Mouse (Mus musculus) neural tube, embryonic 10.5 days (tissue): Measurements from ENCODE around the gene Scaf1.

Experiments
- DNase-seq: peaks from one replicate; pipeline ENCODE4 v3.0.0-alpha.2; 2017; ENCODE audit warnings: low spot score; ENCODE audit errors: extremely low spot score

Scaf1 gene

DNA sequence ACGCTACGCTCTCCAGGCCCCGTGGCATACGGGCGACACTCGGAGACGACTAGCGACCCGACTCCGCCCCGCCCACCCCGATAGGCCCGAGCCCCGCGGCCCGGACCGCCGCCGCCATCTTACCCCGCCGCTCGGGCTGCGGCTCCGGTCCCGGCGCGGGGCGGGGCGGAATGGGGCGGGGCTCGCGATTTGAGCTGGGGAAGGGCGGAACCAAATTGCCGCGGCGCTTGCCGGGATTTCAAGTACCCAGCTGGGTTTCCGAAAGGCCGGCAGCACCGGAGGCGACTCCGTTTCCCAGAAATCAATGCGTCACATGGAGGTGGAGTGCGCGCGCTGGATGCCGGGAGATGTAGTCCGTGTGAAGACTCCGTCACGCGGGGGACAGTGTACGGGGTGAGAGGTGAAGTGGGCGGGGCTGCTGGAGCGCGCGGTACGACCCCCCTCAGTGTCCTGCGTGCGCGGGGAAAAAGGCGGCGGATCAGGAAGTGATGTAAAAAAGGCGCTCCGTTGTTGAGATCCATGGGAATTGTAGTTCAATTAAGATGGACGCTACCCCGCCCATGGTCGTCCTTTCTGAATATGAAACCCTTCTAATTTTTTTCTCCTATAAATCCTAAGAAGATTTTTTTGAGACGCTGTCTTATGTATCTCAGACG is at the start of gene Scaf1:
Gene Scaf1, minus strand, starts transcription at position 407 of the 656 bp plus-strand sequence.
- DNase-seq: peak; percentile 99

DNA sequence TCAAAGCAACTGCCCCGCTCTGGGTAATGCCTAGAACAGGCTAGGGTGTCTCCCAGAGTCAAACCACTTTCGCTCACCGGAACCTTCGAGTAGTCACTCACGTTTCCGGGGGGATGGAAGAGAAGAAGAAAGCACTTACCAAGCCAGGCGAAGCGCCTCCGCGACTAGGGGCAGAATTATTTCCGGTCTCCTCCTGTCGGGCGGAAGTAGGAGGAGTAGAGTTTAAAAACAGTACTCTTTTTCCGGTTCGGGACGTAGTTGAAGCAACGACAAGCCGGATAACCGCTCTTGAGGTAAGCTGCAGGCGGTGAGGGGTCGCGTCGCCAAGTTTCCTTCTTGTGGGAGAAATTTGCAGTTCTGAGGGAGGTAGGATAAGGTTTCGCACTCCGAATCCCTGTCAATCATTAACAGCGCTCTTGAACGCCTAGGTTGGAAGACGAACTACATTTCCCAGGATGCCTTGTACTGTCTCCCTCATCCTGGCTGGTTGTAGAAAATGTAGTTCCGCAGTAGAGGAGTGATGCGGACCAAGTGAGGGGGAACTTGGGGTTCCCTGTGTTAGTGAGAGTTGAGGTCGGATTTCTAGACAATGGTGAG is 46.2 kb upstream of the Scaf1 start, which contains the start of the genes Nosip and Prrg2:
Gene Nosip, plus strand, starts transcription at position 191 of the 597 bp plus-strand sequence.
Gene Prrg2, minus strand, starts transcription at position 439 of the 597 bp plus-strand sequence.
- DNase-seq: peak; percentile 97

DNA sequence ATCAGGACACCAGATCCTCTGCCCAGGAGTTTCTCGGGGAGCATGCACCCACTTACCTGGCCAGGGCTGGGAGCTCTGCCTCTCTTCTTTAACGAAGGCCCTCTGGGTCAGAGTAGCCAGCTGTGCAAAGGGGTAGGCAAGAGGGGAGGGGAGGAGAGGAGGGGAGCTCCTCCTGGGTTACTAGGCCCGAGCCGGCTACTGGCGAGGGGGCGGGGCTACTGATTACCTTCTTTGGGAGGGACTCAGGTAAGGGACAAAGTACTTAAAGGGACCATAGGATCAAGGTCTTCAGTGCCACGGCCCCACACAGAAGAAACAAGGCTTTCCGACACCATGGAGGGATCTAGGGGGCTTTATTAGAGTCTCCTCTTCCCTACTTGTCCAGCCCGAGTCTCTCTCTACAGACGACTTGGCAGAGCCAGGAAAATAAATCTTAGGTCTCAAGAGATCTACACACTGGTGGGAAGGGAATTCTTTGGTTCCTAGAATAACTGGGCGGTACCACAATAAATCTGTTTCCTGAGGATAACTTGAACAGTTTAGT is 45.4 kb upstream of the Scaf1 start:
- no peak for DNase-seq

DNA sequence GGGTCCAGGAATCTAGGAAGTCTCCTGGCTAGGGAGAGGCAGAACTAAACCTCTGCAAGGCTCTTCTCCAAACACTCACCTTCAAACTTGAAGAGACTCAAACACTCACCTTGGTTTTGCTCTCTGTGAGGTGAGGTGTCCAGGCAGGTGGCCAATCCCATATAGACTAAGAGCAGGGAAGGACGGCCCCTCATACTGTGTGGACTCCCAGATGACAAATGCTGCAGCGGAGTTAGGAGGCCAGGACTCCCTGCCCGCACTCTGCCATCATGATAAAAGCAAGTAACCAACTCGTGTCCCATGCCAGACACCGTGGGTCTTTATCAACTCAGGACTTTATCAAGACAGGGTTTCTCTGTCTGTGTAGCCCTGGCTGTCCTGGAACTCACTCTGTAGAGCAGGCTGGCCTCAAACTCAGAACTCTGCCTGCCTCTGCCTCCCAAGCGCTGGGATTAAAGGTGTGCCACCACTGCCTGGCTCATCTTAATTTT is 44.5 kb upstream of the Scaf1 start:
- no peak for DNase-seq

DNA sequence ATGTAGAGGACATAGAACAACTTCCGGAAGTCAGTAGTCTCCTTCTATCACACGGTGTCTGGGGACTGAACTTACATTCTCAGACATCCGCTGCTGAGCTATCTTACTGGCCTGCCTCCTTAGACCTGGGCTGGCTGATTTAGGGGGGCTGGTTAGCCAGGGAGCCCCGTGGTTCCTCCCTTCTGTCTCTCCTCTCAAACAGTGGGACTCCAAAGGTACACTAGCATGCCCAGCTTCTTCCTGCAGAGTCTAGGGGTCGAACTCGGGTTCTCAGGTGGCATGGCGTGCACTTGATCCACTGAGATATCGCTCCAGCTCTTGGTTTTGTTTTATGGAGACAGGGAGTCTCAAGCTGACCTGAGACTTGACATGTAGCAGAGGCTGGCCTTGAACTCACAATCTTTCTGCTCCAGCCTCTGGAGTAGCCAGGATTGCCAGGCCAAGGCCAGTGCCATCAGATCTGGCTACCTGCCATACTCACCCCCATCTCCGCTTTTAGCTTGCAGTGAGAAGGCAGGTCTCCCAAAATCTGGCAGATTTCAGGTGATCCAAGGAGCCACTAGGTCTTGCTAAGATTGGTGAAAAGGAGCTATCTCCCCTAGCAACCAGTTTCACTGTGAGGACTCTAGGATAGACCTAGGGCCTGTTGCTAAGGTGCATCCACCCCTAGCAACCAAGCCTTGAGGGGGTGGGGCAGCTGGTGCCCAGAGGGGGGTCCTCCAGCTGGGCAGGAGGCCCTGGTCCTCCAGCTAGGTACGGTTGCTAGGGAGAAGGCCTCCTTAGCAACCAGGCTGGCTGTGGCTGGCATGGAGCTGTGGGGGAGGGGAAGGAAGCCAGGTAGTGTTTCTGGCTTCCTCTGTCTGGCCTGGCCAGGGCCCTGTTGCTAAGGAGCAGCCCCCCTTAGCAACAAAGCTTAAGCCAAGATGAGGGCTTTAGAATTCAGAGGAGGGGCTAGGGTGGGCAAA is 42.7 kb upstream of the Scaf1 start:
- DNase-seq: no peak

DNA sequence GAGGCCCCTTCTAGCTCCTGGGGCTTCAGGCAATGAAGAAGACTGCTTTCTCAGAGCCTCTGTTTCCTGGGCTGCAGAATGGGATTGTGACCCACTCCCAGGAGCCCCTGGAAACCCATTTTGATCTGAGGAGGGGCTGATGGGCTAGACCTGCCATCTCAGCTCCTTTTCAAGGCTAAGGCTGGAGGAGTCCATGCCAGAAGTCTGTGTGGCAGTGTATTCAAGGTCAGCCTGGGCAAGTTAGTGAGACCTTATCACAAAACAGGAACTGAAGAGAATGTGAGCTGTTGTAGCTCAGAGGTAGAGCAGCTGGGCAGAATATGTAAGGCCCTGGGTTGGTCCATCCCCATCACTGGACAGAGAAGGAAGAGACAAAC is 40.8 kb upstream of the Scaf1 start:
- DNase-seq: no peak

DNA sequence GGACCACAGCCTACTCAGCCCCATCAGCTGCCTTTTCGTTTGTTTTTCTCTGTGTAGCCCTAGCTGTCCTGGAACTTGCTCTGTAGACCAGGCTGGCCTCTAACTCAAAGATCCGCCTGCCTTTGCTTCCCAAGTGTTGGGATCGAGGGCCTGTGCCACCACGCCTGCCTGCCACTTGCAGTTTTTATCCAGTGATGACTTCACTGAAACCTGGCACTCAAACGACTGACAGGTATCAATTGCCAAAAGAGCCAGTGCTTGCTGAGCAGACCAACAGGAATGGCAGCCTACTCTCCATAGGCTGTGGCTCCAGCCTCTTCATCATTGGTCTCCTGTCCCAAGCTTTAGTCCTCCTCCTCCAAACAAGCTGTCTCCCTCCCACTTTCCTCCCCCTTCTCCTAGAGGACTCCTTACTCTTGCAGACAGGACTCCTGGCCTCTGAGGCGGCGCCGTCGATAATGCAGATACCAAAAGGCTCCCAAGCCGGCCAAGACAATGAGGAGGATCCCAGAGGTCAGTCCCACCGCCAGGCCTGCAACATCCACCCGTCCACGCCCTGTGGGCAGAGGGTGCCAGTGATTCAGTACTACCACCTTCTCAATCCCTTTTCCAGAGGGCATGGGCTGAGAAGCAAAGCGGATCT is 40.3 kb upstream of the Scaf1 start:
- no peak for DNase-seq

DNA sequence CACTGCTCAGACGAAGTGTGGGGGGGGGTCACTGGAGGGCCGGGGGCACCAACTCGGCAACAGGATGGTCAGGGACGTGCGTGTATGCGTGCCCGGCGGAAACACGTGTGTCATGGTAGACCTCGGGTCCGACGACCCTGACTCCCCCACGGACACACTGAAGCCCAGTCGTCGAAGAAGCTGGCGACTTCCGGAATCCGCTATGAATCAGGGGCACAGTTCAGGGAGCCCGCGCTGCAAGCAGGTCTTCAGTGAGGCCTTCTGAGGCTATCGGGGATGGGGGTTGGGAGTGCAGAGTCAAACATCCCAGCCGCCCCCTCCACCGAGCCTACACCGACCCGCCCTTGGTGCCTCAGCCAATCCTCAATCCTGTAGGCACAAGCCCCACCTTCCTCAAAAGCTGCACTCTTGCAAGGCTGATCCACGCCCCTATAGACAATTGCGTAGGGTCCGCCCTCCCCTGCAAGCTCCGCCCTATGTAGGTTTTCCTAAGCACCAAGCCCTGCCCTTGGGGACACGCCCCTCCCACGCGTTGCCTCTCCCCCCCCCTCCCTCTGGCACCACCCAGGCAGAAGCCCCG is 37.9 kb upstream of the Scaf1 start:
- peak; percentile 91 for DNase-seq

DNA sequence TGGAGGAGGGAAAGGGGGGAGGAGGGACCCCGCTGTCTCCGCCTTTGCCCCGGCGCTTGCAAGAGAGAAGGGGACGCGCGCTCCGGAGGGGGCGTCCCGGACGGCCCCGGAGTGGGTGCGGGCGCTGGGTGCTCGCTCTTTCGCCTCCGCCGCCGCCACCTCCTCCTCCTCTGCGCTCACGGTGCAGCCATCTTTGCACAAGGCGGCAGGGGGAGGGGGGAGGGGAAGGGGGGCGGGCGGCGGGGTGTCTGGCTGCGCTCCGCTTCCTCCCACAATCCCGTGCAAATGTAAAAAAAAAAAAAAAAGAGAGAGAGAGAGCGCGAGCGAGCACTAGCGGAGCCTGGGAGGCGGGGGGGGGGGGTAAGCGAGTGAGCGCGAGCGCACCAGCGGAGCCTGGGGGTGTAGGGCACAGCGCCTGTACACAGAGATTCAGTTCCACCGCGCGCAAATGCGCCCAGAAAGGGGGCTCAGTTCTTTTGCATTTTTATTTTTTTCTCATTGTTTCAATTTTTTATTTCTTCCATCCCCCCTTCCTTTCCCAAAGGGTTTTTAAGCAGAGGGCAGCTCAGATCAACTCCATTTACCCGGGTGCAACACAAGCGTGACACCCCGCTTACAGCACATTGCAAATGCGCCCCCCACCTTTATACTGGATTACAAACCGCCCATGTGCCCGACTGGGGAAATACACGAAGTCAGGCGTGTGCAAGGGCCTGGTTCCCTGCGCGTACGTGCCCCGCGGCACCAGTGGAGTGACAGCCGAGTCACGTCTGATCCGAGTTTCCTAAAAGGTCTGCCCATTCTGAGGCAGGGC is 37.2 kb upstream of the Scaf1 start:
- DNase-seq: peak; percentile 85

DNA sequence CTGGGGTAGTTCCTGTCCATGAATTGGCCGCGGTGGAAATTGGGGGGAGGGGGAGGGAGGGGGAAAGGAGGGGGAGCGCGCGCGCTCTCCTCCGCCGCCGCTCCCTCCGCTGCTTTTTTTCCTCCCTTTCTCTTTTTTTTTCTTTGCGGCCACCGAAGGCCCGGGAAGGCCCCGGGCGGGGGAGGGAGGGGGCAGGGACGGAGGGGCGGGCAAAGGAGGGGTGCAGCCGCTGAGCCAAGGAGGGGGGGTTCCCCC is 36.6 kb upstream of the Scaf1 start, which contains the start of gene Prr12:
Gene Prr12, minus strand, starts transcription at position 20 of the 255 bp plus-strand sequence.
- no peak for DNase-seq

DNA sequence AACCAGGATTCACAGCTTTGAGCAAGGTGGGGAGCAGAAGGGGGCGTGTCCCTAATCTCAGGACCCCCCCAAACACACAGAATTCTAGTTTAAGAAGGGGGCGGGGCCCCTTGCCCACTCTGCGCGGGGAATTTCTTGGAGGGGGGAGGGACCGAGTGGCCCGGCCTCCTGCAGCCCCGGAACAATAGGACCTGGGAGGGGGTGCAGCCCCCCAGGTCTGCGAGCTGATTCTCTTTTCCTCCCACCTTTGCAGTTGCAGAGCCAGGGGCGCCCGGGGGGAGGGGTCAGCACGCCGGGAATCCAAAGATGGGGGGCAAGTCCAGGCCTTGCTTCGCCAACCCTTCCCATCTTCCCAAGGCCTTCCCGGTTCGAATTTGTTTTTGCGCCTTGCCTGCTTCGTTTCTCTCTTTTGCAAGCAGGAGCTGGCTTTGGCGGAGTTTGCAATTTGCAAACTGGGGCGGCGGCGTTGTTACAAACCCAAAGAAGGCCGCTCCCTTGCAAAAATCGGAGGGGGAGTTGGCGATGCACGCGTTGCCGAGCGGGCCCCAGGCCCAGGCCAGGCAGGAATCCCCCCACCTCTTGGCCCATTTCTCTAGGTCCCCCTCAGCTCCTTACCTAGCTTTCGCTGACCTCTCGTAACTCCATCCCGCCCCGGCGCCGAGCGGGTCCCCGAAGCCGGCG is 36.2 kb upstream of the Scaf1 start:
- no peak for DNase-seq

DNA sequence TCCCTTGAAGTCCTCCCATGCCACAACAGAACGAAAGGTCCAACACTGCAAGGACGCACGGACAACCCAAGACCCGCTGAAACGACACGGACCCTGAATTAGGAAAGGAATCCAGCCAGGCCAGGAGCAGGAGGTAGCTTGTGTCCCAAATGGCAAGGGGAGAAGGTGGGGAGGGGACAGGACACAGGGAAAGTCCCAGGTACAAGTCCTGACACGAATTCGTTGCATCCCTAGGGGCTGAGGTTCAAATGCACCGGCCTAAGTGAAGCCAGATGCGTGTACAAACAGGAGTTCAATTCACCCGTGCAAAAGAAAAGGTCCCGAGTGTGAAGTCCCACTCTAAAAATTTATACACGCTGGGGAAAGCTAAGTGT is 35.4 kb upstream of the Scaf1 start:
- peak; percentile 34 for DNase-seq

DNA sequence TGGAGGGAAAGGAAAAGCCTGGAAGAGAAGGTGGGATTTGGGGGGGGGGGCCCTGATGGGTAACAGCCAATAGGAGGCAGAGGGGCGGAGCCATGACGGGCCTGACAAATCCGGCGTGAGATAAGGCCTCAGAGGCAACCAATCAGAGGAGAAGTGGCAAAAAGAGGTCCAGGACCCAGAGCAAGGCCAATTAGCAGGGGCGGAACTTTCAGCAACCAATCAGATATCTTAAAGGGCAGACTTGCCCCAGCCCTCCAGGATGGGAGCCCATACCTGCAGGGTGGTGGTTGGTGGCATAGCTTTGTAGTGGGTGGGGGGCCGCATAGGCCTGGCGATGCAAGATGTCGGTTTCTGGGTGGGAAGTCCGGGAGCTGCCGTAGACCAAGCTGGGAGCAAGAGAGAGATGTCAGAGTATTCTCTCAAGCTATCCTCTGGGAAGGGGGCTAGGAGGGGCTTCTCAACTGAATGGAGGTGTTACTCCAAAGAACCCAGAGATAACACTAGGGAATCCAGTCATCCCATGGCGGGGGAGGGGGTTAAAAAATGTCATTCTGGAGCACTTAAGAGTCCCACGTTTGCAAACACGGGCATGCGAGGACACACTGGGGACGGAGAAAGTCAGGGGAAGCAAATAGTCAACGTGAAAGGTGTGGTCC is 34.9 kb upstream of the Scaf1 start:
- DNase-seq: peak; percentile 79

DNA sequence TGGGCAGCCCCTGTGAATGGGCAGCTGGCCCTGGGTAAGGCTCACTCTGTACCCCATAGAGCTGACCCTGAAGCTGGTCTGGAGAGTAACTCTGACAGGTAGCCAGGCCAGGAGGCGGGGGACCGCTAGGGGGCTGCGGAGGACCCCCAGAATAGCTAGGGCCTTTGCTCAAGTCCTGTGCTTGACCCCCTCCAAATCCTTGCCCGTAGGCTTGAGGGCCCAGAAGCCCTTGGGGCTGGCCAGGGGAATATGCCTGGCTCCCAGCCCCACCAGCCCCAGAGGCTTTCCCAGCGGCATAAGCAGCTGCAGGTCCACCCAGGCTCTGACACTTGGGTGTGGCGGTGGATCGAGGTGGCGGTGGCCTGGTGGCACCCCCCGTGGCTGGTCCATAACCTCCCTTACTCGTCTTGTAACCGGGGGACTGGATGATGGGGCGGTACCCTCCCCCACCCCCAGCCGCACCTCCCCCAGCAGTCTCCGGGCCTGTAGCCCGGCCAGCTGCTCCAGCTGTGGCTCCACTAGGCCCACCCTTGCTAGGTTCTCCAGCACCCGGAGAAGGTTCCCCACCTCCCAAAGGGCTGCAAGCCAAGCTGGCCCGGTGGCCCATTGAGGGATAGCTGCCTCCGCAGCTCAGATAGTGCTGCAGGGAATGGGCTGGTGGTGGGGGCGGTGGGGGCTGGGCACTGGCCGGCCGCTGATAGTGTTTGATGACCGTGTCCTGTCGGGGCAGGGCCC is 32.9 kb upstream of the Scaf1 start:
- DNase-seq: no peak

DNA sequence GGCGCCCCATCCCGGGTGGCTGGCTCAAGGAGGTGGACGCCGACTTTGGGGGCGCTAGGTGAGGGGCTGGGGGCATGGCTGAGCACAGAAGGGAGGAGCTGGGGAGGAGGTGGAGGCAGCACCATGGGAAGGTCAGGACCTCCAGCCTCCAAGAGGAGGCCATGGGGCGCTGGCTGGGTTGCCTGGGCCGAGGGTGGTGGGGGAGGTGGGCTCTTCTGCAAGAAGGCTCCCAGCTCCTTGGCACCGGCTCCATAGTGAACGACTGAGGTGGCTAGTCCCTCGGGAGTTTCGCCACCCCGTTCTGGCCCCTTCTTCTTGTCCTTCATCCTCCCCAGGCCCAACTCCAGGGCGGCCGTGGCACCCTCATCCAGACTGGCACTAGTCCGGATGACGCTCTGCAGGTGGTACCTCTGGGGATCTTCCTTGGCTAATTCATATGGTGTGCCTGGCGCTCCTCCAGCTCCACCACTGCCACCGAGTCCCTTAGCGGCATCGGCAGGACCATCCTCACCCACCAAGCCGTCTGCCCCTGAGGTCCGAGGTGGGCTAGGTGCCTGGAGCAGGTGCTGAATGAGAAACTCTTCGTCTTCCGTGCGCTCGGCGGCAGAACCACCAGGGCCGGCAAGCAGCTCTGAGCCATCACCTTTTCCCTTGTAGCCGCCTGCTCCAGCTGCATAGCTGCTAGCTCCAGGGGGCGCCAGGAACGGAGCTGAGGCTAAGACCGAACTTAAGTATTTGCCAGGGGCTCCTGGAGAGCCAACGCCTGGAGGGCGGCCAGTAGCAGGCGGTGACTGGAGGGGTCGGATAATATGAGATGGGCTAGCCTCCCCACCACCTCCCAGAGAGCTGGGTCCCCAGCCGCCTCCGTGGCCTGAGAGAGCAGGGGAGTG is 32.1 kb upstream of the Scaf1 start:
- DNase-seq: no peak

DNA sequence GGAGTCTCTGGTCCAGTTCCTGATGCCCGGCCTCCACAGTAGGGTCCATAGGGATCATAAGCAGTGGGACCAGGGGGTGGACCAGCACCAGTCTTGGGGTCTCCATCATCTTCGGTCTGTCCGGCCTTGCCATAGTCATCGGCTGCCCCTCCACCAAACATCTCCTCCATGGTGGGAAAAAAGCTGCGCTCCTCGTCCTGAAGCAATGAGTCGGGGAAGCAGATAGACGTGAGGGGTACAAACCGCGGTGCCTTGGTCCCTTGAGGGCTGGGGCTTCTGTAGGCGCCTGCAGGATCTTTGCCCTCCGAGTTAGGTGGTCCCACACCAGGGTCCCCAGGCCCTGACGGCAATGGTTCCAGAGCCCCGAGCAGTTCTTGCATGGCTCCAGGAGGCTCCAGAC is 31.3 kb upstream of the Scaf1 start:
- DNase-seq: no peak

DNA sequence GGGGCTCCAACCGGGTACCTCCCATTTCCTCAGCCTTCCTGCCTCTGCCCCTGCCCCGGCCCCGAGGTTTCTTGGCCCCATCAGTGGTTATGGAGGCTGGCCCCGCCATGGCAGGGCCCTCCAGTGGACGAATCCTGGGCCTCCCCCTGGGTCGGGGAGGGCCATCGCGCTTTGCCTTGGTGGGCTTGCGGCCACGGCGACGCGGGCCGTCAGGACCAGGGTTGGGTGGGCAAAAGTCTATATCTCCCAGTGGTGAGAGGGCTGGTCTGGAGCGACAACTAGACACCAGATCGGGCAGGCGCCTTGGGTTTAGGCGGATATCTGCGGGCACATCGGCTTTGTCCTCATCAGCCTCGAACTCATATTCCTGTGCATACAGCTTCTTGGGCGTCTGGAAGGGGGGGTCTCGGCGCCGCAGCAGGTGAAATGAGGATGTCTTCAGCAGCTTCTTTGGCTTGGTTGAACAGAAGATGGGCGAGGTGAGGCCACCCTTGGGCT is 30.7 kb upstream of the Scaf1 start:
- DNase-seq: no peak
